Mouse (Mus musculus) layer of hippocampus, adult 9-10 months (tissue): ENCODE measurements around the gene Hspa4l.
"Not testable (repeated sequence)": the region's sequence is repeated elsewhere in the genome, so short reads cannot be mapped to it uniquely, and the experiment has no call there.

Experiments
- DNase-seq: peaks from one replicate; pipeline ENCODE4 v3.0.0; 2022; ENCODE audit warnings: low spot score

Gene Hspa4l

GRCm38 (mm10) chr3:40813275-40813674 is 69.0 kb downstream of the Hspa4l start:
- no peak for DNase-seq

- DNase-seq, result not testable (repeated sequence)
Measured at GRCm38 (mm10) chr3:40845521-40845920, 101.2 kb downstream of the Hspa4l start.
